Mouse (Mus musculus) fibroblast of lung, adult 2 months (primary cell): ENCODE measurements around the gene Smad9.

ENCODE experiments used
- DNase-seq: peaks from one replicate; pipeline ENCODE4 v3.0.0-alpha.2; 2011; ENCODE audit warnings: low read depth

Smad9 gene

GRCm38 (mm10) chr3:54809111-54809510, 53.7 kb downstream of the Smad9 start:
- no peak for DNase-seq

- no peak for DNase-seq
These were observed 56.2 kb downstream of the Smad9 start for GRCm38 (mm10) chr3:54811616-54812015.

GRCm38 (mm10) chr3:54813418-54813988, 58.1 kb downstream of the Smad9 start:
- DNase-seq: no peak

GRCm38 (mm10) chr3:54814622-54815021, 59.2 kb downstream of the Smad9 start:
- DNase-seq: no peak

GRCm38 (mm10) chr3:54815292-54815691, 59.9 kb downstream of the Smad9 start:
- DNase-seq: no peak

- no peak for DNase-seq
These were observed 67.1 kb downstream of the Smad9 start for GRCm38 (mm10) chr3:54822526-54822925.

- DNase-seq: no peak
These were observed 77.1 kb downstream of the Smad9 start for GRCm38 (mm10) chr3:54832491-54832890.

- no peak for DNase-seq
These were observed 80.0 kb downstream of the Smad9 start for GRCm38 (mm10) chr3:54835421-54835820.
